Comparison of ENCODE assay signal across 11 mouse cellular contexts in the genomic region with DNA sequence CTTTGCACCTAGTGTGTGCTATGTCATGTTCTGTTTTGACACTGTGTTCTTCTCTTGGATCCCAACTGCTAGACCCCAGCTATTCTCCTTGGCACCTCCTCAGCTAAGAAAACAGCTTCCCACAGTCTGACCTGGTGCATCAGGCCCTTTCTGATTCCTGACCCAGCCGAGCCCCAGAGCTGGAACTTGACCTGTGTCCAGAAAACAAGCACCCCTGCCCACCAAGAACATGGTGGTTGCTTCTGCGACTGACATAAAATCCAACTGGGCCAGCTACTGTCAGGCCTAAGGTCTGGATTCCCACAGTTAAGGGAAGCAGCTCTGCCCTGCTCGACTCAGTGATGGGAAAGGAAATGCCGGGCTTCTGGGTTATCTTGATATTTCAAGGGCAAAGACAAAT. TPM values are rescaled to one million over a fixed set of nuclear protein-coding genes. Genes with fewer than 3 reads are reported as not detected.
DNase-seq lines count a peak whose midpoint lies in the region; ATAC-seq and TF ChIP-seq lines count a peak whose summit lies in the region.
"Had no signal": no experiment of that assay in that cellular context is flagged by ENCODE, and none has a peak within 500 bp of the region (broad histone marks: within the 10 kb centered on the region; RNA-seq: fewer than 3 reads in every experiment).

No protein-coding gene starts in this region.

- H3K36me3 ChIP-seq in heart, embryonic 13.5 days = no peaks in the 10 kb centered on the region
- H3K36me3 ChIP-seq in lung, embryonic 14.5 days (ENCODE audit: insufficient read depth) = no peaks in the 10 kb centered on the region
- no peaks in the 10 kb centered on the region for H3K36me3 ChIP-seq in liver, embryonic 12.5 days
- H3K36me3 ChIP-seq in forebrain, embryonic 12.5 days (replicated peaks) = no peaks in the 10 kb centered on the region
- H3K36me3 ChIP-seq: limb, embryonic 12.5 days had no signal

- 37% methylated on average over 4 of the region's 4 CpGs for WGBS in heart, embryonic 13.5 days
- WGBS in lung, embryonic 14.5 days = 44% methylated on average over 4 of the region's 4 CpGs
- 30% methylated on average over 4 of the region's 4 CpGs for WGBS in liver, embryonic 12.5 days (ENCODE audit: insufficient replicate concordance)
- WGBS in forebrain, embryonic 12.5 days = 82% methylated on average over 4 of the region's 4 CpGs

- no peak overlapping the region for H3K9ac ChIP-seq in heart, embryonic 13.5 days
- H3K9ac ChIP-seq in lung, embryonic 14.5 days = no peak overlapping the region
- no peak overlapping the region for H3K9ac ChIP-seq in liver, embryonic 12.5 days
- no peak overlapping the region for H3K9ac ChIP-seq in forebrain, embryonic 12.5 days
- H3K9ac ChIP-seq: limb, embryonic 12.5 days had no signal

- H3K4me3 ChIP-seq in heart, embryonic 13.5 days = no peak overlapping the region
- no peak overlapping the region for H3K4me3 ChIP-seq in lung, embryonic 14.5 days (ENCODE audit: low read depth, low read length)
- no peak overlapping the region for H3K4me3 ChIP-seq in brown adipose tissue, adult 24 weeks (ENCODE audit: insufficient read depth, low read depth, low read length)
- no peak overlapping the region for H3K4me3 ChIP-seq in liver, embryonic 12.5 days
- no peak overlapping the region for H3K4me3 ChIP-seq in forebrain, embryonic 12.5 days (replicated peaks)
- H3K4me3 ChIP-seq: limb, embryonic 12.5 days had no signal

- H3K4me1 ChIP-seq in heart, embryonic 13.5 days = peaks cover 62% of the 10 kb centered on the region
- peaks cover 10% of the 10 kb centered on the region for H3K4me1 ChIP-seq in lung, embryonic 14.5 days (ENCODE audit: insufficient read depth)
- peaks cover 27% of the 10 kb centered on the region for H3K4me1 ChIP-seq in brown adipose tissue, adult 24 weeks (ENCODE audit: control insufficient read depth, insufficient read depth, insufficient read length, low read length)
- H3K4me1 ChIP-seq in liver, embryonic 12.5 days = peaks cover 92% of the 10 kb centered on the region
- H3K4me1 ChIP-seq in forebrain, embryonic 12.5 days = peaks cover 13% of the 10 kb centered on the region

- H3K4me2 ChIP-seq in heart, embryonic 13.5 days = no peak overlapping the region
- no peak overlapping the region for H3K4me2 ChIP-seq in lung, embryonic 14.5 days
- H3K4me2 ChIP-seq in liver, embryonic 12.5 days = peak overlapping the region; percentile 22; the same call in 1 of the 2 replicates
- no peak overlapping the region for H3K4me2 ChIP-seq in forebrain, embryonic 12.5 days
- H3K4me2 ChIP-seq: limb, embryonic 12.5 days had no signal

- no peak for ATAC-seq in heart, embryonic 13.5 days (ENCODE audit: extremely low read depth, insufficient number of reproducible peaks, low FRiP score, low TSS enrichment)
- no peak for ATAC-seq in lung, embryonic 14.5 days (ENCODE audit: insufficient read depth)
- ATAC-seq in liver, embryonic 12.5 days = no peak
- ATAC-seq in forebrain, embryonic 12.5 days (ENCODE audit: low FRiP score) = no peak
- ATAC-seq: hindbrain, postnatal 0 days had no signal

- peak overlapping the region; percentile 21; the same call in 1 of the 2 replicates for H3K27ac ChIP-seq in heart, embryonic 13.5 days (replicated peaks)
- H3K27ac ChIP-seq in lung, embryonic 14.5 days (ENCODE audit: low read depth) = peak overlapping the region; percentile 59; the same call in 1 of the 2 replicates
- H3K27ac ChIP-seq in brown adipose tissue, adult 24 weeks (replicated peaks; ENCODE audit: low read depth, low read length) = 0 out of 2 replicates have a peak overlapping the region, but pooled peaks have one; percentile 17
- H3K27ac ChIP-seq in liver, embryonic 12.5 days = peak overlapping the region; percentile 30
- H3K27ac ChIP-seq in forebrain, embryonic 12.5 days = no peak overlapping the region
- H3K27ac ChIP-seq: hindbrain, postnatal 0 days; limb, embryonic 12.5 days had no signal

- TF ChIP-seq CTCF in lung, embryonic 14.5 days (IDR thresholded peaks at IDR 0.05; ENCODE audit: low read depth) = no peak

- no peak for DNase-seq in heart, postnatal 36 days
- DNase-seq in lung, embryonic 14.5 days = no peak
- no peak for DNase-seq in lung, postnatal 14 days
- DNase-seq: cerebellum, postnatal 25 days; retina, postnatal 1 day had no signal

- intact Hi-C loops in heart, postnatal 36 days (cut with DNase I) = no loop called here

- H3K27me3 ChIP-seq in heart, embryonic 13.5 days (replicated peaks) = no peaks in the 10 kb centered on the region
- no peaks in the 10 kb centered on the region for H3K27me3 ChIP-seq in lung, embryonic 14.5 days (ENCODE audit: insufficient read depth, low read length)
- no peaks in the 10 kb centered on the region for H3K27me3 ChIP-seq in liver, embryonic 12.5 days (replicated peaks)
- no peaks in the 10 kb centered on the region for H3K27me3 ChIP-seq in forebrain, embryonic 12.5 days

- H3K9me3 ChIP-seq in heart, embryonic 13.5 days = no peaks in the 10 kb centered on the region
- no peaks in the 10 kb centered on the region for H3K9me3 ChIP-seq in lung, embryonic 14.5 days (ENCODE audit: low read depth, low read length)
- no peaks in the 10 kb centered on the region for H3K9me3 ChIP-seq in liver, embryonic 12.5 days (replicated peaks)
- no peaks in the 10 kb centered on the region for H3K9me3 ChIP-seq in forebrain, embryonic 12.5 days
- H3K9me3 ChIP-seq: limb, embryonic 12.5 days had no signal

RNA-seq across cellular contexts. Expression of a gene that starts 54.6 kb away (rescaled TPM):
- 5.8 and 6.6 TPM in 2 replicates for polyA plus RNA-seq in heart, embryonic 13.5 days (2015; fragmentation: Nextera tagmentation; extraction: Ambion mirVana)
- 1 to 10 TPM; 8.0 to 8.6 TPM for total RNA-seq in heart, postnatal 36 days (2021)
- 10.2 and 10.3 TPM in 2 replicates for polyA plus RNA-seq in lung, embryonic 14.5 days (2014; fragmentation: Nextera tagmentation; extraction: Ambion mirVana)
- 6.3 and 7.7 TPM in 2 replicates for polyA plus RNA-seq in brown adipose tissue, adult 24 weeks (2012; ENCODE audit: insufficient read depth, insufficient read length, missing spikeins)
- polyA plus RNA-seq in liver, embryonic 12.5 days (2016; fragmentation: Nextera tagmentation; extraction: Ambion mirVana) = 26.2 and 26.4 TPM in 2 replicates
- 9.1 and 10.9 TPM in 2 replicates for polyA plus RNA-seq in forebrain, embryonic 12.5 days (2016; fragmentation: Nextera tagmentation; extraction: Ambion mirVana)

RNA-seq across cellular contexts. Expression of a gene that starts 54.8 kb away (rescaled TPM):
- polyA plus RNA-seq in heart, embryonic 13.5 days (2015; fragmentation: Nextera tagmentation; extraction: Ambion mirVana) = 0.29 TPM in 2 replicates
- under 1 TPM in 1 of 2 experiments, not detected in 1; 0.19 TPM for total RNA-seq in heart, postnatal 36 days (2021)
- 0.42 and 0.57 TPM in 2 replicates for polyA plus RNA-seq in lung, embryonic 14.5 days (2014; fragmentation: Nextera tagmentation; extraction: Ambion mirVana)
- not detected in 2 replicates for polyA plus RNA-seq in brown adipose tissue, adult 24 weeks (2012; ENCODE audit: insufficient read depth, insufficient read length, missing spikeins)
- polyA plus RNA-seq in liver, embryonic 12.5 days (2016; fragmentation: Nextera tagmentation; extraction: Ambion mirVana) = 0.29 and 0.30 TPM in 2 replicates
- polyA plus RNA-seq in forebrain, embryonic 12.5 days (2016; fragmentation: Nextera tagmentation; extraction: Ambion mirVana) = 0.36 and 0.47 TPM in 2 replicates
